Mouse (Mus musculus) layer of hippocampus, adult 6 months (tissue): ENCODE measurements around the gene Gm4216. TPM values are rescaled to one million over a fixed set of nuclear protein-coding genes. Genes with fewer than 3 reads are reported as not detected.

ENCODE experiments used
- long read RNA-seq, 2 experiments: library from polyadenylated mRNA; unstranded; transcript quantifications; one replicate each; pipeline ENCODE4 v2.0.0; 2019 to 2020
- polyA plus RNA-seq: library from polyadenylated mRNA; unstranded; fragments of <200 nt; fragmentation: Nextera tagmentation; gene quantifications from 2 replicates; pipeline ENCODE4 v1.2.3, GENCODE M21; 2021

Gene Gm4216
- not detected in 2 replicates for polyA plus RNA-seq
- long read RNA-seq, experiment 1, result 0 reads
- long read RNA-seq, experiment 2, result 0 reads

DNA sequence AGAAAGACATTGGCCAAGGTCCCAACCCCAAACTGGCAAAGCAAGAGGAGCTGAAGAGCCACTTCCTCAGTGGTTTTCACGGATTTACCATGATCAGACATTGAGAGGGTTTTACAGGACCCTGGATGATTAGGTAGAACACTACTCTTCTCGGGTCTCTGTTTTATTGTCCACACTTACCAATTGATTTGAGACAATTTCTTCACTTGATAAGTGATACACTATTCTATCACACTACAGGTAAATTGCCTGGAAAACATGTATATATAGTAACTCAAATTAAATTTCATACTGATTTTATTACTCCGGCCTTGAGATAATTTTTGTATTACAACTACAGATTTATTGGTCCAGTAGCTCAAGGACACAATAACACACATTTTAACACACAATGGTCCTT is at the start of gene Gm4216:
Gene Gm4216 (minus strand): TSS at position 101 of the 400 bp plus-strand sequence.

DNA sequence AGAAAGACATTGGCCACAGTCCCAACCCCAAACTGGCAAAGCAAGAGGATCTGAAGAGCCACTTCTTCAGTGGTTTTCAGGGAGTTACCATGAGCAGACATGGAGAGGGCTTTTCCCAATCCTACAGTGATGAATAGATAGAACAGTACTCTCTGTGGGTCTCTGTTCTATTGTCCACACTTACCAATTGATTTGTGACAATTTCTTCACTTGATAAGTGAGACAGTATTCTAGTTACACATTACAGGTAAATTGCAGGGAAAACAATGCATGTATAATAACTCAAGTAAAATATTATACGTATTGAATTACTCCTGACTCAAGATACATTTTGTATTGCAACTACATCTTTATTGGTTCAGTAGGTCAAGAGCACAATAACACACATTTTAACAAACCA is 47.6 kb upstream of the Gm4216 start, which contains the start of gene Gm8720:
Gene Gm8720 (minus strand): TSS at position 101 of the 400 bp plus-strand sequence.

DNA sequence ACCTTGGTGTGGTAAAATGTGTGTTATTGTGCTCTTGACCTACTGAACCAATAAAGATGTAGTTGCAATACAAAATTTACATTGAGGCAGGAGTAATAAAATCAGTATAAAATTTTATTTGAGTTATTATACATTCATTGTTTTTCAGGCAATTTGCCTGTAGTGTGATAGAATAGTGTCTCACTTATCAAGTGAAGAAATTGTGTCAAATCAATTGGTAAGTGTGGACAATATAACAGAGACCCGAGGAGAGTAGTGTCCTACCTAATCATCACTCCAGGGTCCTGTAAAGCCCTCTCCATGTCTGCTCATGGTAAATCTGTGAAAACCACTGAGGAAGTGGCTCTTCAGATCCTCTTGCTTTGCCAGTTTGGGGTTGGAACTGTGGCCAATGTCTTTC is 35.5 kb upstream of the Gm4216 start, which contains the start of gene Vmn1r163:
Gene Vmn1r163 (plus strand): TSS at position 301 of the 400 bp plus-strand sequence.

DNA sequence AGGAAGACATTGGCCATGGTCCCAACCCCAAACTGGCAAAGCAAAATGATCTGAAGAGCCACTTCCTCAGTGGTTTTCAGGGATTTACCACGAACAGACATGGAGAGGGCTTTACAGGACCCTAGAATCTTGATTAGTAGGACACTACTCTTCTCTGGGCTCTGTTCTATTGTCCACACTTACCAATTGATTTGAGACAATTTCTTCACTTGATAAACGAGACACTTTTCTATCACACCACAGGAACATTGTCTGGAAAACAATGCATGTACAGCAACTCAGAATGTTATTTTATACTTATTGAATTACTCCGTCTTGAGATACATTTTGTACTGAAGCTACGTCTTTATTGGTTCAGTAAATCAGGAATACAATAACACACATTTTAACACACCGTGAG is 35.1 kb downstream of the Gm4216 start, which contains the start of gene Gm4214:
Gene Gm4214 (minus strand): TSS at position 101 of the 400 bp plus-strand sequence.

Other genes with a start within 250 kb of the Gm4216 start
- not detected in 2 replicates for gene Vmn1r158, start 229.1 kb downstream of the Gm4216 start, polyA plus RNA-seq
- not detected in 2 replicates for gene Vmn1r159, start 176.3 kb downstream of the Gm4216 start, polyA plus RNA-seq
- gene Vmn1r160, start 148.7 kb downstream of the Gm4216 start, polyA plus RNA-seq, result not detected in 2 replicates
- not detected in 2 replicates for gene Gm4214, start 35.2 kb downstream of the Gm4216 start, polyA plus RNA-seq
- gene Vmn1r163, start 35.6 kb upstream of the Gm4216 start, polyA plus RNA-seq, result not detected in 2 replicates
- not detected in 2 replicates for gene Gm8720, start 47.5 kb upstream of the Gm4216 start, polyA plus RNA-seq
- gene Gm10662, start 124.6 kb upstream of the Gm4216 start, polyA plus RNA-seq, result not detected in 2 replicates
- not detected in 2 replicates for gene Vmn1r165, start 197.4 kb upstream of the Gm4216 start, polyA plus RNA-seq
- gene Vmn1r166, start 231.8 kb upstream of the Gm4216 start, polyA plus RNA-seq, result not detected in 2 replicates